In the genomic region with DNA sequence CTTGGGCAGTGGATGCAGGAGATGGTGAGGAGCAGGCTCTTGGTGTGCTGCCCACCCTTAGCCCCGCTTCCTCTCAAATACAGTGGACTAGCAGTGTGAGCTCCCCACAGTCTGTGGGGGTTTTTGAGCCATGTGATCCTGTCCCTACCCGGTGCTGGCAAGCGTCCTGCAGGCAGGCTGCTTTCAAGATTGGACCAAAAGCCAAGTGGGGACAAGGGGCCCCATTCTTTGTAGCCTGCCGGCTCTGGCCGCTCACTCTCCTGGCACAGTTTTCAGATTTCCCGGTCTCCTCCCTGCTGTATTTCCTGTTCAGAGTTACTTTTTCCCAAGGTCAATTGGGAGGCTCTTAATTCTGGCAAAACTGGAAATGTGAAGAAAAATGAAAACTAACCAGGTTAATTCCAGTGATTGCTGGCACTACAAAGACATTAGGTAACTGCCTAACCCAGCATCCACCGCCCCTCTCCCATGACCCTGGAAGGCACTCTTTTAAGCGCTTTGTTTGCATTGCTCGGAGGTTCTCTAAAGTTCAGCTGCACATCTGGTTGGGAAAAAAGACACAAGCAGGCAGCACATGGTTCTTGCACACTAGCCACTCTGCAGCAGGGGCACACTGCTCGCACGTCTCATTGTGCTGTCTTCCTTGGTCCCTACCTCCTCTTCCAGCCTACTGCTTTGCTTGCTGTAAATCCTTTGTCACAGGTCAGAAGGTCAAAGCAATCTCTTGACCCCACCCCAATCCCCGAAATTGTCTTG, we compare ENCODE assay signal across 8 mouse cellular contexts.
DNase-seq lines count a peak whose midpoint lies in the region; ATAC-seq and TF ChIP-seq lines count a peak whose summit lies in the region.

No protein-coding gene starts in this region.

- no peak overlapping the region for H3K9ac ChIP-seq in forebrain, embryonic 16.5 days (replicated peaks; ENCODE audit: low read depth, low read length)
- H3K9ac ChIP-seq in forebrain, embryonic 11.5 days (ENCODE audit: low read length), result no peak overlapping the region
- no peak overlapping the region for H3K9ac ChIP-seq in intestine, postnatal 0 days (ENCODE audit: low read depth, low read length)
- no peak overlapping the region for H3K9ac ChIP-seq in midbrain, embryonic 13.5 days (replicated peaks)

- no peaks in the 10 kb centered on the region for H3K27me3 ChIP-seq in forebrain, embryonic 16.5 days (replicated peaks; ENCODE audit: control insufficient read depth, insufficient read depth, low read length)
- H3K27me3 ChIP-seq in forebrain, embryonic 11.5 days (ENCODE audit: control insufficient read depth, insufficient read depth, low read length), result no peaks in the 10 kb centered on the region
- H3K27me3 ChIP-seq in intestine, postnatal 0 days (replicated peaks; ENCODE audit: control insufficient read depth, insufficient read depth, low read length), result no peaks in the 10 kb centered on the region
- H3K27me3 ChIP-seq in limb, embryonic 10.5 days (ENCODE audit: low read depth, poor library complexity, severe bottlenecking), result no peaks in the 10 kb centered on the region
- no peaks in the 10 kb centered on the region for H3K27me3 ChIP-seq in midbrain, embryonic 13.5 days

- intact Hi-C loops in gastrocnemius, postnatal 14 days (cut with DNase I; ENCODE audit: low total_unique reads), result no loop called here

- DNase-seq in forebrain, embryonic 11.5 days (ENCODE audit: low spot score), result no peak
- peak; percentile 61 for DNase-seq in brain, embryonic 14.5 days (ENCODE audit: low read depth)
- DNase-seq in gastrocnemius, postnatal 14 days, result peak; percentile 57
- DNase-seq in limb, embryonic 10.5 days (ENCODE audit: low spot score), result no peak
- DNase-seq in right cerebral cortex, postnatal 4 days, result peak; percentile 61

- TF ChIP-seq POLR2A in brain, embryonic 14.5 days (IDR thresholded peaks at IDR 0.05; ENCODE audit: borderline replicate concordance, extremely low read depth, insufficient read depth, insufficient read length, poor library complexity, severe bottlenecking), result no peak

- WGBS in forebrain, embryonic 16.5 days, result 35% methylated on average over 12 of the region's 12 CpGs
- WGBS in forebrain, embryonic 11.5 days, result 42% methylated on average over 12 of the region's 12 CpGs
- WGBS in intestine, postnatal 0 days, result 10% methylated on average over 12 of the region's 12 CpGs
- WGBS in limb, embryonic 10.5 days, result 47% methylated on average over 12 of the region's 12 CpGs
- WGBS in midbrain, embryonic 13.5 days, result 33% methylated on average over 12 of the region's 12 CpGs

- no peaks in the 10 kb centered on the region; the same call in 1 of the 2 replicates for H3K4me1 ChIP-seq in forebrain, embryonic 16.5 days (replicated peaks; ENCODE audit: control insufficient read depth, insufficient read depth, low read length)
- no peaks in the 10 kb centered on the region; the same call in 1 of the 2 replicates for H3K4me1 ChIP-seq in forebrain, embryonic 11.5 days (replicated peaks; ENCODE audit: control insufficient read depth, insufficient read depth, low read length)
- H3K4me1 ChIP-seq in intestine, postnatal 0 days (replicated peaks; ENCODE audit: control insufficient read depth, insufficient read depth, low read length), result 0 out of 2 replicates have a peak, but pooled peaks cover 9% of the 10 kb centered on the region
- H3K4me1 ChIP-seq in limb, embryonic 10.5 days, result peaks cover 17% of the 10 kb centered on the region
- H3K4me1 ChIP-seq in midbrain, embryonic 13.5 days (replicated peaks), result no peaks in the 10 kb centered on the region

- no peak overlapping the region for H3K4me3 ChIP-seq in forebrain, embryonic 16.5 days (replicated peaks; ENCODE audit: low read length)
- H3K4me3 ChIP-seq in forebrain, embryonic 11.5 days (ENCODE audit: low read depth, low read length), result no peak overlapping the region
- no peak overlapping the region for H3K4me3 ChIP-seq in intestine, postnatal 0 days (ENCODE audit: low read depth, low read length)
- H3K4me3 ChIP-seq in limb, embryonic 10.5 days, result no peak overlapping the region
- no peak overlapping the region for H3K4me3 ChIP-seq in midbrain, embryonic 13.5 days (replicated peaks)

- no peak overlapping the region for H3K27ac ChIP-seq in forebrain, embryonic 16.5 days (ENCODE audit: low read length)
- H3K27ac ChIP-seq in forebrain, embryonic 11.5 days (ENCODE audit: low read depth, low read length), result no peak overlapping the region
- H3K27ac ChIP-seq in intestine, postnatal 0 days (ENCODE audit: low read depth, low read length), result peak overlapping the region; percentile 51
- H3K27ac ChIP-seq in limb, embryonic 10.5 days, result peak overlapping the region; percentile 59
- H3K27ac ChIP-seq in midbrain, embryonic 13.5 days, result no peak overlapping the region

- no peak overlapping the region for H3K4me2 ChIP-seq in forebrain, embryonic 16.5 days (ENCODE audit: low read length)
- H3K4me2 ChIP-seq in forebrain, embryonic 11.5 days (ENCODE audit: low read depth, low read length, severe bottlenecking), result no peak overlapping the region
- H3K4me2 ChIP-seq in intestine, postnatal 0 days (replicated peaks; ENCODE audit: low read depth), result peak overlapping the region; percentile 28
- no peak overlapping the region for H3K4me2 ChIP-seq in midbrain, embryonic 13.5 days (replicated peaks)

- ATAC-seq in forebrain, embryonic 16.5 days, result 0 out of 2 replicates have a peak, but pooled peaks have one; percentile 31
- ATAC-seq in forebrain, embryonic 11.5 days (replicated peaks; ENCODE audit: low FRiP score), result no peak
- ATAC-seq in intestine, postnatal 0 days, result peak; percentile 65
- ATAC-seq in midbrain, embryonic 13.5 days, result no peak

- no peak for TF ChIP-seq CTCF in brain, embryonic 14.5 days (IDR thresholded peaks at IDR 0.05; ENCODE audit: borderline replicate concordance, extremely low read depth, insufficient read depth, insufficient read length)
- no peak for TF ChIP-seq CTCF in intestine, postnatal 0 days (IDR thresholded peaks at IDR 0.05; ENCODE audit: low read depth)

- no peaks in the 10 kb centered on the region for H3K36me3 ChIP-seq in forebrain, embryonic 16.5 days (ENCODE audit: control insufficient read depth, insufficient read depth)
- H3K36me3 ChIP-seq in forebrain, embryonic 11.5 days (ENCODE audit: control insufficient read depth, insufficient read depth, low read length), result no peaks in the 10 kb centered on the region
- no peaks in the 10 kb centered on the region for H3K36me3 ChIP-seq in intestine, postnatal 0 days (ENCODE audit: control insufficient read depth, insufficient read depth)
- no peaks in the 10 kb centered on the region for H3K36me3 ChIP-seq in limb, embryonic 10.5 days
- no peaks in the 10 kb centered on the region for H3K36me3 ChIP-seq in midbrain, embryonic 13.5 days

- no peaks in the 10 kb centered on the region for H3K9me3 ChIP-seq in forebrain, embryonic 16.5 days (ENCODE audit: control insufficient read depth, low read length)
- H3K9me3 ChIP-seq in forebrain, embryonic 11.5 days (ENCODE audit: control insufficient read depth, low read length), result no peaks in the 10 kb centered on the region
- no peaks in the 10 kb centered on the region for H3K9me3 ChIP-seq in intestine, postnatal 0 days (ENCODE audit: control insufficient read depth)
- no peaks in the 10 kb centered on the region for H3K9me3 ChIP-seq in limb, embryonic 10.5 days (replicated peaks)
- H3K9me3 ChIP-seq in midbrain, embryonic 13.5 days, result no peaks in the 10 kb centered on the region

Comparison
In these comparisons a context has a peak if more than half of its experiments do, and no peak if none do; other contexts are left out.
1. ATAC-seq: peak in forebrain, embryonic 16.5 days (single experiment) and intestine, postnatal 0 days (single experiment); none in forebrain, embryonic 11.5 days (single experiment) and midbrain, embryonic 13.5 days (single experiment).
2. H3K27ac ChIP-seq: peak in intestine, postnatal 0 days (single experiment) and limb, embryonic 10.5 days (single experiment); none in forebrain, embryonic 16.5 days (single experiment), forebrain, embryonic 11.5 days (single experiment) and midbrain, embryonic 13.5 days (single experiment).
3. DNase-seq: peak in brain, embryonic 14.5 days (single experiment), gastrocnemius, postnatal 14 days (single experiment) and right cerebral cortex, postnatal 4 days (single experiment); none in forebrain, embryonic 11.5 days (single experiment) and limb, embryonic 10.5 days (single experiment).